Mouse (Mus musculus) cerebellum, adult 9-10 months (tissue): ENCODE results near the gene Pilra.

Experiments used
- DNase-seq: peaks from one replicate; pipeline ENCODE4 v3.0.0; 2022

Pilra gene

DNA sequence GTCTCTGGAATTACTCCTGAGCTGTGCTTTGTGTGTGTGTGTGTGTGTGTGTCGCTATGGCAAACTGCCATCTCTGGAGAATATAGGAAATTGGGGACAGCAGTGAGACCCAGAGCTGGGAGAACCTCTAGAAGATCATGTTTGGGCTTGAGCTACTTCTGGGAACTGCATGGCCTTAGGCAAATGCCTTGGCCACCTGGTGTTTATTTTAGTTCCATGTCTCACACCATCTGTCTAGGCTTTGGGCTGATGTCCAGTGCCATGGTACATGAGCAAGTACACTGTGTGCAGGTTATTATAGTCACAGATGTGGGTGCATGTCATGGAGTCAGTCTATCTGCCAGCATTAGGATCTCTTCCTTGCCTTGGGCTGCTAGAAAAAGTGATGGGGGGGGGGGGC lies 13.5 kb downstream of the Pilra start:
- DNase-seq, result peak; percentile 27

DNA sequence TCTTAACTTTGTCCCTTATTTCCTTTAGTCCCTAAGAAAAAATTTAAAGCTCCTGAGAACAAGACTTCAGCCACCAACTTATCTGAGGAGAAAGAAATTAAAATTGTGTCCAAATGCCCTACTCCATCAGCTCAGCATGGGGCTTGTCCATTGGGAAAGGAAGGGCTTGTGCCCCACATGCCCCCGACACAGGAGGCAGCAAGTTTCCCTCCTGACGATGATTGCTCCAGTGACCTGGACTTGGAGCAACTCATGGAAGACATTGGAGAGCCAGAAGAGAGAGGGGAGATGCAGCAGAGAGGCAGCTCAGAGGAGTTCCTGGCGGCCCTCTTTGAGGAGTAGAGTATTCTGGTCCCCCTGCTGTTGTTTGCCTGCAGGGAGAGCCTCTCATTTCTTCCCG lies 14.0 kb downstream of the Pilra start:
- DNase-seq, result no peak

DNA sequence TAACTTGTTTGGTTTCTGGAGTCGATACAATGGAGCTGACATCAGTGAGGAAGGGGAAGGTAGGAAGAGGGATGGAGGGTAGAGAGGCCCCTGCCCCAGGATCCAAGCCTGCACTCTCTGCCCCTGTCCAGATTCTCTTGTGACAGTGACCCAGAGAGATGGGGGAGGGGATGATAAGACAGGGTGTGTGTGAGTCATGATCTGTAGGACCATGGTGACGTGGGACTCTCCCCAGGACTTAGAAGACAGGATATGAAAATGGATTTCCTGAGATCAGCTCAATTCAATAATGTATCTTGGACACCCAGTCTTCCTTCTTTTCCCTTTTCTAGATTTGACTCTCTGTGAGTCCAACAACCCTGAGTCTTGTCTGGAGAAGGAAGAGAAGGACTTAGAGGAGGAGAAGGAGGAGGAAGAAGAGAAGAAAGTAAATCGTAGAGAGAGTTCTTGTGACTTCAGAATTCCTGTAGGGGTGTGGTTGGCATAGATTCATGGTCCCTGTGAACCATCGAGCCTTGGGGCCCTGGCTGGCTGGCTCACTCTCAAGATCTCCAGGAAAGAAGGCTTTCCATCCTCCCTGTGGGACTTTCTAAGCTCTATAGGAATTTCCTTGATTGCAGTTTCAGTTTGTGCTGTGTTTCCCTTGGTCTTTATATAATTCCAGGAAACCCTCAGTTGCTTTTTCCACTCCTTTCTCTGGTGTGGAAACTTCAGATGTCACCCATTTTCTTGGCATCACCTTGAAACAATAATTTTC lies 18.4 kb downstream of the Pilra start:
- DNase-seq, result no peak

DNA sequence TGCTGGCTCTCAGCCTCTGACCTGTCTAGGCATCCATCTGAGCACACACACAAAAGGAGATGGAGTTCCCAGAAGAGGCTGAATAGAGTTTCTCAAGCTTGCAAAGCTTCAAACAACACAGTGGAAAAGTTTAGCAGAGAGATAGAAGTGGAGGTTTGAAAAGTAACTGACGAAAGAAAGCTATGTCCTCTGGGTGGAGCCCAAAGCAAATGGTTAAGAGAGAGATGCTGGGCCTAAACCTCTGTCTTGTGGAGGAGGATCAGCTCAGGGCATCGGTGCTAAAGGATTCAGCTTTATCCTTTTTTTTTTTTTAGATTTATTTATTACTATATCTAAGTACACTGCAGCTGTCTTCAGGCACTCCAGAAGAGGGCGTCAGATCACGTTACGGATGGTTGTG lies 27.8 kb downstream of the Pilra start:
- DNase-seq, result no peak

DNA sequence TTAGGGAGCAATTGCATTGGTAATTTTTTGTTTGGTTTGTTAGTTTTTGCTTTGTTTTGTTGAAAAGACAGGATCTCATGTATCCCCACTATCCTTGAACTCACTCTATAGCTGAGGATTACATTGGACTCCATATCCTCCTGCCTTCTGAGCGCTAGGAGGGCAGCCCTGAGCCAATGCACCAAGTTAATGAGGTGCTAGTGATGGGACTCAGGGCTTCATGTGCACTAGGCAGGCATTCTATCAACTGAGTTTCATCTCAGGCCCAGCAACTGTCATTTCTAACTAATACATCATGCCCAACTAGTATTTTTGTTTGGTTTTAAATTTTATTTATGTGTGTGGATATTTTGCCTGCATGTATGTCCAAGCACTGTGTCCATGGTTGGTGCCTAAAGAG lies 29.9 kb downstream of the Pilra start:
- no peak for DNase-seq

- DNase-seq, result no peak
These were observed 35.2 kb downstream of the Pilra start for GRCm38 (mm10) chr5:137800917-137801316.

GRCm38 (mm10) chr5:137796606-137797005 lies 39.5 kb downstream of the Pilra start:
- no peak for DNase-seq

DNA sequence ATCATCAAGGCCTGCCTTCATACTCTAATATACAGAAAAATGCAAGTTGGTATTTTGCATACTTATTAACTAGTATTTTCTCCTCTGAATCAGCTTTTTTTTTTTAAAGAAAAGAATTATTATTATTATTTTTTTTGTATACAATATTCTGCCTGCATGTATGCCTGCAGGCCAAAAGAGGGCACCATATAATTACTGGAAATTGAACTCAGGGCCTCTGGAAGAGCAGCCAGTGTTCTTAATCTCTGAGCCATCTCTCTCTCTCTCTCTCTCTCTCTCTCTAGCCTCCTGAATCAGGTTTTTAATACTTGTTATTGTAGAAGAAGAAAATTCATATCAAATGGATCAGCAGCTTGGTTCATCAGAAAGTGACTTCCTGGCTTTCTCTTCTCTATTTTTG lies 44.5 kb downstream of the Pilra start:
- DNase-seq, result no peak

- DNase-seq, result peak; percentile 59
These were observed 47.0 kb downstream of the Pilra start for GRCm38 (mm10) chr5:137788946-137789531.

DNA sequence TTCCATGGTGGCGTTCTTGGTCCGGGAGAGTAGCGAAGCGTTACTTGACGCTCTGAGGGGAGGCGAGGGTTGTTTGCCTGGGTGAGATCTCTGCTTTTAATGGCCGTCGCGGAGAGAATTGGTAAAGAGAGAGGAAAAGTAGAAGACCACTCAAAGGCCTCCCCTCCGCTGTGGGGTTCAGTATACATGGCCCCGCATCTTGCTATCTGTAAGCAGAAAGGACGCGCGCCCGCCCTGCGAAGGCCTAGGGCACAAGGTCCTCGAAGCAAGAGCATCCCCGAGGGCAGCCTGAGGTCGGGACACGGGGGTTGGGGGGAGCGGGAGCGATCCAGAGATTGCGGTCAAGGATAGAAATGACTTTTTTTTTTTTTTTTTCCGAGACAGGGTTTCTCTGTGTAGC lies 47.9 kb downstream of the Pilra start:
- DNase-seq, result peak; percentile 80

- peak; percentile 96 for DNase-seq
These were observed 48.7 kb downstream of the Pilra start, which contains the start of the genes Mepce and Zcwpw1 for GRCm38 (mm10) chr5:137787151-137787928. Gene Mepce, minus strand, starts transcription at chr5:137787655. Gene Zcwpw1, plus strand, starts transcription at chr5:137787798.

GRCm38 (mm10) chr5:137786109-137786942 lies 49.8 kb downstream of the Pilra start:
- peak; percentile 100 for DNase-seq

- peak; percentile 82 for DNase-seq
These were observed 50.7 kb downstream of the Pilra start for GRCm38 (mm10) chr5:137785164-137786031.

GRCm38 (mm10) chr5:137784546-137784945 lies 51.5 kb downstream of the Pilra start:
- peak; percentile 67 for DNase-seq

DNA sequence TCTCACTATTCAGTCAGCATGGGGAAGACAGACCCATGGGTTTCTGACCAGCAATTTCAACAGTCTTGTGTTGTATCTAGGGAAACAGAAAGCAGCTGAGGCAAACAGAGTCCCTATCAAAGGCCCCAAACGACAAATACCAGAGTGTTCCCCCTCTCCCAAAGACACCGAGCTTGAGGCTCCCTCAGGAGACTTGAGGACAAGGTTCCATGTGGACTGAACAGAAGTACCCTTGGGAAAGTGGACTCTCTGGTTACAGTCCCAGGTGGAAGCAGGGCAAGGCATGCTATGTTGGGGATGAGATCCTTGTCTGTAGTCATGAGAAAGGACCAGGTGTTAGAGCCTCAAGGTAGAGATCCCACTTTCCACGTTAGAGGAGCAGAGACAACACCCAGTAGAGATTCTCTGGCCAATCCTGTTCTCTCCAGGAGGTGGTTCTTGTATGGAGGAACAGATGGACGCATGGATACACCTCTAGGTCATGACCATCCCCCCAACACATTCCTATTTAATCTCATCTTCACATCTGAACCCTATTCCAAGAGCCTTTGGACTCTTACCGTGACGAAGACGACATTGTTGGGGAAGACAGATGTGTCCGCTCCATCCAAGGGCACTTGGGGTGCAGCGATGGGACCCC lies 52.1 kb downstream of the Pilra start:
- no peak for DNase-seq

DNA sequence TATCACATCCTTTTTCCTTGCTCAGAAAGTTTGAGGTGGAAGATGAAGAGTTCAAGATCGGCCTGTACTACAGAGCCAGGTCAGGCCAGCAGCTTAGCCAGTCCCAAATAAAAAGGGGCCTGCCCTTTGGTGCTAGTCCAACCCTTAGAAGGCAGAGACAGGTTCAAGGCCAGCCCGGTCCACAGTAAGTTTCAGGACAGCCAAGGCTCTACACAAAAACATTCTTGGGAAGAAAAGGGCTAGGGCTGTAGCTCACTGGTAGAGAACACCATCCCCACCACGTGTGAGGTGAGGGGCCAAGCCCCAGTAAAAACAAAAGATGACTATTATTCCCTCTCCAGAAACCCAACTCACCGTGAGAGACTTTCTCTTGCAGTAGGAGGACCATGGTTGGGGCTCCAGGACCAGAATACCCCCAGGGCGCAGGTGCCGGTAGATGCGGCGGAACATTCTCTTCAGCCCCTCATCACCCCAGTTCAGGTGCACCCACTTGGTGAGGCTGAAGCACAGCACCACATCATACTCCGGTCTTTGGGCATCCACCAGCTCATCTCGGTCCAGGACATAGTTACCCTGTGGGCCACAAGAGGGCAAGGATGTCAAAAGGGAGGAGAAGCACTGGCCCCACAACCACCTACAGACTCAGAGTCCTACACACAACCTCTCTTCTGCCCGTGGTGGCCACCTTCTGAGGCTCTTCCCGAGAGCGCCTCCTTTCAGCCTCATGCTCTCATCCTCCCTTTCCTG lies 53.1 kb downstream of the Pilra start:
- peak; percentile 51 for DNase-seq

DNA sequence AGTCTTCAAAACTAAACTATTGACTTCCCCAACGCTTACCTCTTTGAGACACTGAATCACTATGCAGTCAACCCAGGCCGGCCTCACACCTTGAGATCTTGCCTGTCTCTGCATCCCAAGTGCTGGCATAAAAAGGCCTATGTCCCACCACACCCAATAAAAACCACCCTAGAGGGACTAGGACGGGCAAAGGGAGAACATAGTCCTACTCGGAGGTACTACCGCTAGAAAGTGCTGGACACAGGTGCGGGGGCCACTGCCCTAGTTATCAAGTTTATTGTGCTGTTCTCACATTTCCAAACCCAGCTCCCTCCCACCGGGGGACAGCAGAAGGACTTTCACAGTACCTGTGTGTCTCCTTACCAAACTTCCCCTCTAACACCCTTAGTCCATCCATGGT lies 54.4 kb downstream of the Pilra start:
- DNase-seq, result peak; percentile 43

- DNase-seq, result peak; percentile 58
These were observed 56.8 kb downstream of the Pilra start for GRCm38 (mm10) chr5:137779053-137779933.

- DNase-seq, result peak; percentile 96
These were observed 57.4 kb downstream of the Pilra start, which contains the start of gene Ppp1r35 for GRCm38 (mm10) chr5:137778635-137779034. Gene Ppp1r35, plus strand, starts transcription at chr5:137778849.
